Mouse (Mus musculus) cerebellum, postnatal 10 days (tissue): ENCODE measurements at regions not wholly inside any gene's neighbourhood (a gene's known extent, or its start where the extent isn't known, plus 50 kb on each side); places are given as distances from the start of the nearest gene placed in this dataset.
A peak's percentile ranks its signal among the peaks of the same experiment; 100 is the strongest.

Experiments used
- DNase-seq, 2 experiments: peaks; one replicate each; pipeline ENCODE4 v3.0.0; 2021; ENCODE audit warnings: mixed read lengths in 2 of 2

DNA sequence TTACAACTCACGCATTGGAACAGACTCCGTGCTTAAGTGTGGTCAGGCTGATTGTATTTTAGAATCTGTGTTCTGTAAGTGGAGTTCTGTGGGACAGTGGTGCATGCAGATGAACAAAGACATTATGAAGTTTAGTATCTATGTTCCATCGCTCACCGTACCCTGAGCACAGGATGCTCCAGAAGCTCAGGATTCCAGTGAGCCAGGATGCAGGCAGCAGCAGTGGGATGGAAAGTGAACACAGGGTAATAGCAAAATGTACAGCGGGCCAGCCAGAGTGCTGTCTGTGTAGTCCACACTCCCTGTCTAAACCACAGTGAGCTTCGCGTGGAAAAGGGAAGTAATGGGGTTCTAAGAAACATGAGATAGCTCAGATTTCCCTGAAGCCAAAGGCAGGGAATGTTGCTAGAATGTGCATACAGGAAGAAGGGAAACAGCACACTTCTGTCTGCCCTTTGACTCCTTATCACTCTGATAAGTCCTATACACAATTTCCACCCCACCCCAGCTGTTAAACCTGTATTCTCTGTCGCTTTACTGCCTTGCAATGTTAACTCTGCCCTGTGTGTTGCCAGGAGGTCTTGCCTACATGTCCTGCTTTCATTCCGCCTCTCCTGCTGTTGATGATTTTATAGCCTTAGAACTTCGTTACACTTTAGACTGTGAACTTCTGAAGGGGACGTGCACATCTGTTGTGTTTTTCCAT, 178.3 kb upstream of the Btg1 start:
- DNase-seq, result no peak

DNA sequence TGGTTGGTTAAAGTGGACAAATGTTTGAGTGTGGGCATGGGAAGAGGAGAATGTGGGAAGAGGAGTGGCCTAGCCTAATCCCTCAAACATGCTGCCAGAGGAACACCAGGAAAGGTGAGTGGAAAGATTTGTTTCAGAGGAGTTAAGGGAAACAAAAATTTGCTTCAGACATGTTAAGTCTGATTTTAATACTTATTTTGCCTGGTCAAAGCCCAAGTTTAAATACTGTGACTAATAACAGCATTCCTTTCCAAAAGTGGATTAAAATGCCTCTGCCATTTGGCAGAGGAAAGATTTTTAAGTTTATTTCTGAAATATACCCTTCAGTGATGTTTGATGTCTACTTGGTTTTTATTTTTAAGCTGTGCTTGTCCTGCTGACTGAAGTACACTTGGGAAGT, 174.6 kb upstream of the Btg1 start:
- DNase-seq, result no peak

DNA sequence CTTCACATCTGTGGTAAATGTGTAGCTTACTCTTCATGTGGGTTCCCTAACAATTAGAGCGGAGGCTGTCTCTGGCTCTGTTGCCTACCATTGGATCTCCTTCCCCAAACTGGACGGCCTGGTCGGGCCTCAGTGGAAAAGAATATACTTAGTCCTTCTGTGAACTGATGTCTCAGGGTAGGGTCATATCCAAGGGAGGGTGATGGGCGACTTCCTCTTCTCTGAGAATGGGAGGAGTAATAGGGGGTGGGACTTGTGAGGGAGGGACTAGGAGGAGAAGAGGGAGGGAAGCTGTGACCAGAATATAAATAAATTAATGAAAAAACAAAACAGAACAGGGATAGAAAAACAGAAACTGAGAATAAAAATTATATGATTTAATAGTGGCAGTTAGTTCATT, 166.5 kb upstream of the Btg1 start:
- DNase-seq, result no peak

DNA sequence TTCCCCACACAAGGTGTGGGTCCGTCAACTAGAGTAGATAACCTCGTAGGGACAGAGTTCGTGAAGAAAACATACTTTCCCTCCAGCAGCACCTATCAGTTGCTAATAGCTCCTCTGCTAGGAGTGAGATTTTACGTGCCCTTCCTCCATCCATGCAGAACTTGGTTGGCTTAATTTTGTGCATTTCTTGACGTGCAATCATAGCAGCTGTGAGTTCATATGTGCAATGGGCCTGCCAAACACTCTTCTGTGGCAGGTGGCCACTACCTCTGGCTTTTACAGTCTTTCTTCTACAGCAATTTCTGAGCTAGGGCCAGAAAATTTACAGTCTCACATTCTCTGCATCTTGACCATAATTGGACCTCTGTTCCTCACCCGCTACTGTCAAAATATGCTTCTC, 161.9 kb upstream of the Btg1 start:
- peak; percentile 14 to 25 for DNase-seq

DNA sequence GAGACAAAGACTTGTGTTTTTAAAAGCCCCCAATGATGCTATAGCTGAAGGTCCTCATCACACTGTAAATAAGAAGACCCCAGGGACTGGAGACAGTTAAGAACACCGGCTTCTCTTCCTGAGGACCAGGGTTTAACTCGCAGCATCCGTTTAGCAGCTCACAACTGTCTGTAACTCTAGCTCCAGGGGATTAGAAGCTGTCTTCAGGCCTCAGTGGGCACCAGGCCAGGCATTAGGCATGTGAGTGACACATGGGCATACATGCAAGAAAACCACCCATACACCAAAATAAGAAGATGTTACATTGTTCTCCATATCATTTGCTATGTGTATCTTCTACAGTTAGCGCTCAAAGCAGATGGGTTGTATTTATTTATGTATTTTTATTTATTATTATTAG, 158.3 kb upstream of the Btg1 start:
- peak; percentile 39 to 58 for DNase-seq

DNA sequence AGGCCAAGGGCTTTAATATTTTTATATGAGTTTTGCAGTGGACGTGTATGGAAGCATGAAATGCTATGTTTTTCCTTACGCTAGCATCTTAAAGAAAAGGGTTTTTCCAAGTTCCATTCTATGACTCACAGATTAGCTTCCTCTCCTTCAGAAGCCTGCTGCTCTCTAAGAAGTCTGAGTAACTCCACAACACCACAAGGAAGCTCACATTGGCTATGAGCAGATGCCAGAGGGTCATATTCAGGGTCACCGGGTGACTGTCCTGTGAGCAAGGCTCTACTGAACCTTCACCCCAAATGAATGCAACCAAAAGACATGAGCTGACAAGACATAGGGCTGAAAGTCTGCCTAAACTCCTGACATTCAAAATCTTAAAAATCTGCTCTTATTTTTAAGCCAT, 157.6 kb upstream of the Btg1 start:
- no peak for DNase-seq

DNA sequence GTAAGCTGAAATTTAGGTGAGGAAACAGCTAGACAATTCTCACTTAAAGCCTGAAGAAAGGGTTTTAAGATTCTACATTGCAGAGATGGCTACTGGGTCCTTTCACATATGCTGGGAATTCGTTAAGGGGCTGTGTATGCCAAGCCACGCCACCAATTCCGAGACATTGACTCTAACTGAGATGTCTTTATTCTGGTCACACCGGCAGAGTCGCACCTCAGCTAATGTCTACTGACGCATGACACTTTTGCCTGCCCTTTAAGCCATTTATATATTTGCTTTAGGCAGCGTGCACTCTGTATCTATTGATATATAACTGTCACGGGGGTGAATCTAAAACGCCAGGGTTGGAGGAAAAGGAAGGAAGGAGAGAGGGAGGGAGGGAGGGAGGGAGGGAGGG, 156.7 kb upstream of the Btg1 start:
- DNase-seq, result no peak

DNA sequence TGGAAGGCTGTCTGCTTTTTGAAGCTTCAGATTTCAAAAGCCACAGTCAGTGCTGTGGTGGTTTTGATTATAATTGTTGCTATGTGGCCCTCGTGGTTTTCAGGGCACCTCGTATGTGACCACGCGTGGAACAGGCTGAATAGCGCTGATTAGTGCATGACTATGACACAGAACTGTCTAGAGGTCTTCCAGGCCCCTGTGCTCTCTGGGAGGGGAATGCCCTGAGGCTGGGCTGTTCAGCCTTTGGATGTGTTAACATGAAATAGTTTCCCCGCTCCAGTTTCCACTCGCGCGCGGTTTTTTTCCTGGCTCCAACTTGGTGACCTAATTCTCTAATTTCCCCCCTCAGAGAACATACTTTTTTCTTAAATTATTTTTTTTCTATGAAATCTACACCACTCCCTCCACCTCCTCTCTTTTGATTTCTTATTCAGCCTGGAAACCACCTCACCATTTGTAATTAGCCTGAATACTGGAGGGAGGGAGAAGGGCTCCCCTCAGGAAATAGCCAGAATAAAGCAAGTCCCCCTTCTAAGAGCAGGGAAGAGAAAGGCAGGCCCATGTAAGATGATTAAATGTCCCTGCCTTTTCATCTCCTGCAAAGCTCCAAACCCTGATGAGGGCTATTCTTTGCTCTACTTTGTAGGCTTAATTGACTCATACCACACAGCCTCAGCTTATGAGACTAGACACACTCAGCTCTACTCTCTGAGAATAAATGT, 156.0 kb upstream of the Btg1 start:
- DNase-seq, result peak; percentile 11 to 16

DNA sequence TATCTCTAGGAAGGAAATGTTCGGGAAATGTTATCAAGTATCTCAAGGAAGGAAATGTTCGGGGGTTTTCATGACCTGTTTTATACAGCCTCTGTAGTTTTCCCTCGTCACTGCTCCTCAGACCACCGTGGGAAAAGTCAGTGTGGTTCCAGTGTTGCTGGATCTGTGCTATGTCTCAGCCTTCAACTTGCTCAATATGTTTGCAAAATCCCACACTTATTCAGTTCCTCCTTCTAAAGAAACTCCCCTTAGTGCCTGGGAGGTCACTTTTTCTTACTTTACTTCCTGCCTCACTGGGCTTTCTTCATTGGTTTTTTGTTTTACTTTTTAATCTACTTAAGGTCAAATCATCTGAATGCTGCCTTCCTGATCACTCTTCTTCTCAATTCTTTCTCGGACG, 150.8 kb upstream of the Btg1 start:
- DNase-seq, result no peak

DNA sequence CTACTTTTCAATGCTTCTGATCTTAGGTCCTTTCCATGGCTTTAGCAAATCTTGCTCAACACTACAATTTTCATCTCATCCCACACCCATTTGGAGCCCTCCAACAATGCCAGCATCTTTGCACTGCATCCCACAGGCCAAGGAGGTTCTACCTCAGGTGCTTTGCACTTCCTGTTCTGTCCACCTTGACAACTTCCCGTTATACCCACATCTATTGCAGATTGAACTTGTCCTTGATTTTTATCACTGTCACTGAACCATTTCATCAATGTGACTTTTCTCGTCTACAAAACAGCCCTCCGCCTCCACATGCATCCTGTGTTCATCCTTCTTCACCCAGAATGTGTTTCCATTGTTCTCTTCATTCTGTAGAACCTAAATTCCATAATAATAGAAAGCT, 150.0 kb upstream of the Btg1 start:
- DNase-seq, result no peak

DNA sequence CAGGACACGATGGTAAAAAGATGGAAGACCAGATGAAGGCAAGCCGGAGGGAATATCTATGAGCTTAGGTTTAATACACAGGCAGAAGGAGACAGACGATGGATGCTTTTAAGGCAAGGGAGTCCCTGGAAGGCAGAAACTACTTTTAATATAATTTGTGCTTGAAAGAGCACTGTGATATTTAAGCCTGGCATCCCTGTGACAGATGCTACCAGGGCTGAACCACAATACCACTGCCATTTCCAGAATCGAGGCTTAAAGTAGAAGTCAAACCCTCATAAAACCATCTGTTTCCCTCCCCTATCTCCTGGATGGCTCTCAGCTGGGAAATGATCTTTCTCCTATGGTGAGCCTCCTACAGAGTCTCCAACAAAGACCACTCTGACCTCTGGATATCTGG, 149.1 kb upstream of the Btg1 start:
- DNase-seq, result no peak

DNA sequence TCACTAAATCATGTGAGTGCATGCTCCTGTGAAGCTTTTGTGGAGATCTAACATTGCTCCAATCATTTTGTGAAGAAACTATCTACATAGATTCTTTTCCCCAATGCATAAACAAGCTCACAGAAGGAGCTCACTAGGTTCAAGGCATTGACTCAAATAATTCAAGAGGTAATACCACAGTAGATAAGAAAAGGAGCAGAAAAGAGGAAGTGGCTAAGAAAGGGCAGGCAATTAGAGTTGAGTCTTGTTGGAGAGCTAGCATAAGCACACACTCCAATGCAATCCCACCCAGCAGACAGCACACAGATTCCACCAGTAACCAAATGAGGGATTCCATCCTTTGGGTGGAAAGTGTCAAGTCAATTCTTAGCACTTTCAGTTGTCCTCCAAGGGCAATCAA, 145.3 kb upstream of the Btg1 start:
- DNase-seq, result no peak

DNA sequence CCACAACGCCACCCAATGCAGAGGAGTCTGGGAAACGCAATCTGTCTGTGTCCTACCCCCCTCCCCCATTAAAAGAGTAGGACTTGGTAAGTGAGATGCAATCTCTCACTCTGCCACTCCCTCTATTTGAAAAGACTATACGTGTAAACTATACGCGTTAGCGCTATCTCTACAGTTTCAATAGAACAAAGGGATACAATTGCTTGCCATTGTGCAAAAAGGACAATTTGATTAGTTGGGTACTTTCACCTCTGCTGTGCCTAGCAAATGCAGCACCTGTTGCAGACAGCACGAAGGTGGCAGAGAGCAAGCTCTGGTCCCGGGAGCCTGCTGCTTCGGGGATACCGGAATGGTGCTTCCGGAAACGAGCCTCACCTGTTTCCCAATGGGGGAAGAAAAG, 137.5 kb upstream of the Btg1 start:
- DNase-seq, result no peak

DNA sequence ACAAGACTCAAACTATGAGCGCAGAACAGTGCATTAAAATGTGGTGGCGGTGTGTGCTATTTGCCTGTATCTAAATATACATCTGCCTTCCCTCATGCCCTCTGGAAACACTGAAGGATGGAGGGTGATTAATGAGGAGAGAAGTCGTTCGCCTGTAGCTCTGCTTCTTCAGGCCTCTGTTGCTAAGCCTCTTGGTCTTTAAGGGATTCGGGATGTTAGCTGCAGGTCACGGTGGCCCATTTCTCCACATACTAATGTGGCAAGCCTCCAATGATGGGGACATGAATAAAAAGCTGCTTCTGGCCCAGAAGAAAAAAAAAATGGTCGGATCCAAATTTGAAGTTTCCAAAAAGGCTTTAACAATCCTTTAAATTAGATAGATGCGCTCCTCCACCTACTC, 137.0 kb upstream of the Btg1 start:
- DNase-seq, result peak in 1 of 2 experiments; percentile 12

DNA sequence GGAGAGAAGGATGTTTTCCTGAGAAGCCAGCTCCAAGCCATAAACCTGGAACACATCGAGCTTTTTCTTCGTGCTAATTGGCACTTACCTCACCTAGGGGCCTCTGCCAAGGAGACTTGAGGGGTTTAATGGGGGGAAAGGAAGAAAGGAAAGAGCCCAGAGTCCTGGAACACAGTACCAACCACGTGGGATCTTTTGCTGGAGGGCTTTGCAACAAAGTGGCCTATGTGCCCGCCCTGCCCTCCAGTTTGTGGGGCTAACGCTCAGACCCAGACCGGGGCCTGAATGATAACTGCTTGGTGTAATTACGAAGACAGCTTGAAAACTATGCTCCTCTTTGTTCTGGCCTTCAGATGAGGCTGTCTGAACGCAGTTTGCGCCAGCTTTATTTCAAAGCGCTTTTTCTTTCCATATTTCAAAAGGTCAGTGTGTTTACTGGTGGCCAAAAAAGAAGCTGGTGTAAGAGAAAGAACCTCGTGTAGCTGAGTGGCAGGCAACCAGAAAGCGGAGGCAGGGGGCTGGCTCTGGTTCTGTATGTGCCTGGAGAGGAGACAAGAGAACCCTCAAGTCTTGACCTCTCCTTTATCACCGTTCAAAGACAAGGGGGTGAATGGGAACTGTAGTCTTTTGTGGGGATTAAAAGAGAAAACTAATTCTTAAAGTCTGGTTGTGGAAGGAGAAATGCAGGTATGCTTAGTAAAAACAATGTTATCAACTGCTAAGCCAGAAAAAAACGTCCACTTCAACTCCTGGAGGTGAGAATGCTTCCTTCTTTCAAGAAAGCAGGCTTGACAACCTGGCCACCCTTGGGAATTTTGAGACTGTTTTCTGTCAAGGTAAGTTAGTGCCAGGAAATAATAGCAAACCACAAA, 136.1 kb upstream of the Btg1 start:
- peak; percentile 49 to 62 for DNase-seq

DNA sequence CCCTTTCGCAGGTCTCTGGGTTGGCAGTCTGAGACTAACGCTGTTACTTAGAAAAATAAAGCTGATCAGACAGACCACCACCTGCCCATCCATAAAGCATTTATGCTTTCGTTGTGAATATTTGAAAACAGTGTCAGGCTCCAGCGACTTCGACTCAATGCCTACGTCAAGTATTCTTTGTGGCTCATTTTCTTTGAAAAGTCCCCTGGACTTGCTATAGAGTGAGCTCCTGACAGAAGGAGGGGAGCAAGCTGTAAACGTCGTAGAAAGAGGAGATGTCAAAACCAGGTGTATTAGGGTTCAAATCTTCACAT, 135.5 kb upstream of the Btg1 start:
- no peak for DNase-seq

DNA sequence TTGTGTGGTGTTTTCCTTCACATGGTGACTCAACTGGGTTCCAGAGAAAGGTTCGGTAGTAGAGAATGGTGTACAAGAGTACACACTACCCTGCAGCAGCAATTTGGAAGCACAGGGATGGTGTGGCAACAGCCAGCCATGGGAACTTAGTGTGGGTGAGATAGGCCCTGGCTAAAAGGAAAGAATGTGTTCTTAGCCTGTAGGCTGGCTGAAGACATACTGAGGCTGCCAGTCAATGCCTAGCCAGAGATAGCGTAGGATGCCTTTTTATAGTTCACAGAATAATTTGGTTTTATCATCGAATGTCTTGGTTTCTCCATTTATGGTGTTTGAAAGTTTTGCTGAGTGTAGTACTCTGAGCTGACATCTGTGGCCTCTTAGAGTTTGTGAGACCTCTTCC, 130.1 kb upstream of the Btg1 start:
- DNase-seq, result no peak

DNA sequence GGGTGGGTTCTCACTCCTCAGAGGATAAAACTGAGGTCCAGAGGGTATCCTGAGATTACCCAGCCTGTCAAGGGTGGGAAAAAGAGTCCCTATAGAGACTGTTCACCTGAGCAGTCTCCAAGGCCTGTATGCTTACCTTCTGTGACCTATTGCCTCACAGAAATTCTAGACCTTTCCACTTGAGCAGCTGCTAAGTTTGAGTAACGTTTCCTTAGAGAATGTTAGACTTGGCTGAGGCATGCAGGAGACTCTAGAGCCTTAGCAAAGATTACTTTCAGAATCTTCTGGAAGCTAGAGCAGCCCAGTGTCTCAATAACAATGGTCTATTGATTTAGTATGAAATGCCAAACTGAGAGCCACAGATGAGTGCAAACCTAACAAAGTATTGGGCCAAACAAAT, 123.1 kb upstream of the Btg1 start:
- no peak for DNase-seq

DNA sequence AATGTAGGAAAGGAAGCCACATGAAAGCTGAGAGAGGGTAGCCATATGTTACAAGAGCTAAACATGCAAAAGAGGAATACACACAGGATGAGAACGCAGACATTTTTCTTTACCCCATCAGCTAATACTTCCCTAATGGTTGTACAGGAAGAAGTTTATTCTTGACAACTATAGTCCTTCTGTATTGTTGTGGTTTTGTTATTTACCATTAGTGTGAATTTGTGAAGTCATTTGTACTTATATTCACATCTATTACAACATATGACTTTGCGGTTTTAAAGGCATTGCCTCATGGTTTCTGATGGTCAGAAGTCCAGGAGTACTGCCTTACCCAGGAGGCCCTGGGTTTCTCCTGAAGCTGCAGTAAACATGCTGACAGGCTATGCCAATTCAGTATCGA, 120.1 kb upstream of the Btg1 start:
- no peak for DNase-seq

DNA sequence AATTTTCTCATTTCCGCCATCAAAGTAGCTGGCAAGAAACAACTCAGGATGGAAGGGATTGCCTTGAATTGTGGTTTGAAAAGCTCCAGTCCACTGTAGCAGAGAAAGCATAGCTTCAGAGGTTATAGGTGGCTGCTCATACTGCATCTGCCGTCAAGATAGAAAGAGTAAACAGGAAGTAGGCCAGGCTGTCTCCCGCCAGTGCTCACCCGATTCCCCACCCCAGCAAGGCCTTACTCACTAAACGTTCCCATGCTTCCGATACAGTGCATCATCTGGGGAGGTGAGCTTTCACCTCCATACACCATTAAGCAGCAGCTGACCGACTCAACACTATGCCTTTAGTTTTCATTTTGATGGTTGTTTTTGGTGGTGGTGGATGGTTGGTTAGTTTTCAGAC, 119.3 kb upstream of the Btg1 start:
- DNase-seq, result no peak

DNA sequence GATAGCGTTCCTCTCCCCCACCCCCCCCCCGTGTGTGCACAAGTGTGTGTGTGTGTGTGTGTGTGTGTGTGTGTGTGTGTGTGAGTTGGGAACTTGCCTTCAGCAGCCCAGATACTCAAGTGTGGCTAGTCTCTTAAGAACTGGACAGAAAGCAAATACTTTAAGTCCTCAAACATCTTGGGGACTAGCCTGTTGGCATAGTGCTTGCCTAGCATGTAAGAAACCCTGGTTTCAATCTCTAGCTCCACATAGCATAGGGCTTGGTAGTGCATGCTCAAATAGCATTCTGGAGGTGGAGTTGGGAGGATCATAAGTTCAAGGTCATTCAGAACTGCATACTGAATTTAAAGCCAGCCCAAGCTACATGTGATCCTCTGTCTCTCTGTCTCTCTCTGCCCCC, 117.5 kb upstream of the Btg1 start:
- no peak for DNase-seq

DNA sequence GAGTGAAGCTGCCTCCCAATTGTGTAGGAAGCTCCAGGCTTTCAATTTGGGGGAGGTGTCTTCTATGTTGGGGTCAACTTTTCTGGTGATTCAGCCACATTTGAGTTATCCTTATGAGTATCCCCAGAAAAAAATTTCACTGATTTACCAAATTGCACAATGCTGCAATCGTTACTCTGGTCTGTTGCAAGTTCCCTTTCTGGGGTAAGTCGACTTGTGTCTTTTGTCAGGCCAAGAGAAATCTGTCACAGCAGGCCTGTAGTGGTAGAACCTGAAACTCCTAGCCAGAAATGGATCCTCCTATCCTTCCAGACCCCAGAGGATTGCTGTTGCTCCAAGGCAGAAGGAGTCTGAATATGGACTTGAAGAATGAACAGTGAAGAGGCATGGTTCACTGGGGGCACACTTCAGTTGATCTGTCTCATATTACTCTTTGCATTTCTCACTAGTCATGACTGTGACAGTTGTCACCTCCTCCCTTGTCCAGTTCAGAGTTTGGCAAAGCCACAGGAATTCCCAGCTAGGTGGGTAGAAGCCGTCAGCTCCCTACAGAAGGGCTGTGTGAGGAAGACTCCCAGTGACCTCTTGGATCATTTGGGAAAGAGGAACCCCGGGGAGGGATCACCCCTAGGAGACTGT, 114.6 kb upstream of the Btg1 start:
- DNase-seq, result peak in 1 of 2 experiments; percentile 29

DNA sequence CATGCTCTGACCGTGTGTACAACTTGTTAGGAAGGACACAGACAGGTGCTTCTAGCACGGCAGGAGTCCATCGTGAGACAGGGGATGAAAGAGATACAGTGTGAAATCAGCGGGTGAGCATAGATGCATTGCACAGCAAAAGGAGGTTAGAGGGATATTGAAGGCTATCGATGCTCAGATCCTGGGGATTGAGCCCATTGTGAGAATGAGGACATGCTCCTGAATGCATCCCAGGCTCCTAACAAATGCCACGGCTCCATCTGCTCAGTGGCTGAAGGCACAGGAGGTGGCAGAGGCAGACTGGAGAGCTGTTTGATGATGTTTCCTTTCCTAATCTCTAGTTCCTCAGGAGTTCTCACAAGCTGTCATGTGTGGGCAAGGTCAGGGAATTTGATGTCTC, 114.1 kb upstream of the Btg1 start:
- DNase-seq, result peak; percentile 44 to 55

DNA sequence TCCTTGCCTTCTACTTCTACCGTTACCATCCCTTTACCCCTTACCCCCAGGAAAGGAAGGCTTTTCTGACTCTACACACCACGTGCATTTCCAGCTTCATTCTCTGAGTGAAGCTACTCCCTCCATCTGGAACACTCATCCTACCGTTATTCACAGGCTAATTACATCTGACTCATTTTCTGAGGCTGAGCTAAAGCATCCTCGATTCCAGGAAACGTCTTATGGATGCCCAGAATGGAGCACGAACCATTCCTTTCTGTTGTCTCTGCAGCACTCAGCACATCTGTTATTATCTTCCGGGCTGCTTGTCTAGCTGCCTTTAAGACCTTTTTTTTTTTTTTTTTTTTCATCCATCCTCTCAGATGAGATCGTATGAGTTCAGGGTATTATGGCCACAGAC, 112.5 kb upstream of the Btg1 start:
- no peak for DNase-seq
